Mouse (Mus musculus) kidney, embryonic 14.5 days (tissue): Measurements from ENCODE around the gene Sh3bp2. TPM values are rescaled to one million over a fixed set of nuclear protein-coding genes. Genes with fewer than 3 reads are reported as not detected.

Source experiments
- ATAC-seq: fragments of 200-750 bp; cut with Nextera tagmentation; 2 replicates; pipeline ENCODE4 v1.8.0; 2017; ENCODE audit warnings: moderate number of reproducible peaks, mild to moderate bottlenecking, moderate TSS enrichment, moderate library complexity; ENCODE audit not compliant: low FRiP score, low TSS enrichment
- H3K27ac ChIP-seq: fragments of 300-500 bp; sonication (generic); 2 replicates; pipeline ENCODE4 v1.5.1; 2014; ENCODE audit warnings: low read depth, mild to moderate bottlenecking, low read length, moderate library complexity, mixed read lengths
- H3K27me3 ChIP-seq: fragments of 300-500 bp; sonication (generic); 2 replicates; pipeline ENCODE4 v1.6.1; 2014; ENCODE audit warnings: mild to moderate bottlenecking, low read length; ENCODE audit not compliant: control insufficient read depth, insufficient read depth
- H3K36me3 ChIP-seq: fragments of 300-500 bp; sonication (generic); 2 replicates; pipeline ENCODE4 v1.6.1; 2014; ENCODE audit warnings: low read length, mixed read lengths; ENCODE audit not compliant: control insufficient read depth, insufficient read depth
- H3K4me1 ChIP-seq: fragments of 300-500 bp; sonication (generic); 2 replicates; pipeline ENCODE4 v1.6.1; 2014; ENCODE audit warnings: low read length, mixed read lengths; ENCODE audit not compliant: control insufficient read depth, insufficient read depth
- H3K4me2 ChIP-seq: fragments of 300-500 bp; sonication (generic); replicated peaks from 2 replicates; pipeline ENCODE4 v1.6.1; 2014; ENCODE audit warnings: low read depth, mild to moderate bottlenecking, low read length
- H3K4me3 ChIP-seq: fragments of 300-500 bp; sonication (generic); 2 replicates; pipeline ENCODE4 v1.5.1; 2014; ENCODE audit warnings: mild to moderate bottlenecking, low read length
- H3K9ac ChIP-seq: fragments of 300-500 bp; sonication (generic); 2 replicates; pipeline ENCODE4 v1.6.1; 2014; ENCODE audit warnings: low read depth, mild to moderate bottlenecking, low read length, moderate library complexity
- H3K9me3 ChIP-seq: fragments of 300-500 bp; sonication (generic); 2 replicates; pipeline ENCODE4 v1.6.1; 2016; ENCODE audit warnings: low read length; ENCODE audit not compliant: control insufficient read depth
- WGBS: fragments of 180-500 bp; shearing (Covaris S2); extraction: QIAGEN DNeasy Blood & Tissue Kit; methylation state at CpG from one replicate; pipeline ENCODE4 v1.1.7; 2014; 5-methylcytosine and 5-hydroxymethylcytosine counted together
- polyA plus RNA-seq: library from polyadenylated mRNA; unstranded; fragments of >200 nt; fragmentation: Nextera tagmentation; extraction: Ambion mirVana; gene quantifications from 2 replicates; pipeline ENCODE4 v1.2.1, GENCODE M21; 2014

The Sh3bp2 gene
- polyA plus RNA-seq, 1 experiment from 2014 or later, result 11.1 TPM

DNA sequence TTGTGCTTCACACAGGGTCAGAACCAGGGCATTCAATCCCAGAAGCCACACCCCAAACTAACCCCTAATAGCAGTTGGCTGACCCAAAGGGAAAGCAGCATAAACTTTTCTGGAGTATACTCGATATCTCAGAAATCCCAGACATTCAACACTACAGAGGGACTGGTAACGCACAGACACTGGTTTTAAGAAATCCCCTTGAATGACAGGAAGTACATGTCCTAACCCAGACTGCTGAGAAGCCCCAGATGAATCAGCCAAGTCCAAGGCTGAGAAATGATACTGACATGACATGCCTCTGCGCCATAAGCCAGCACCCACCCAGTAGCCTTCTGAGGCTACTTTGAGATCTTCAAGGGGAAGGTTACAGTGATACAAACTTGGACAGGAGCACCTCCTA is 24.1 kb upstream of the Sh3bp2 start:
- ATAC-seq, result no peak
- no peak overlapping the region for H3K27ac ChIP-seq
- H3K36me3 ChIP-seq, result peaks cover 4% of the 10 kb centered on the region
- no peak overlapping the region for H3K9ac ChIP-seq
- no peaks in the 10 kb centered on the region for H3K9me3 ChIP-seq
- no peaks in the 10 kb centered on the region for H3K4me1 ChIP-seq
- WGBS, result 77% methylated on average over 3 of the region's 3 CpGs
- no peak overlapping the region for H3K4me3 ChIP-seq
- H3K4me2 ChIP-seq, result no peak overlapping the region
- no peaks in the 10 kb centered on the region for H3K27me3 ChIP-seq

- 96% methylated on average over 1 of the region's 1 CpGs for WGBS
- H3K27me3 ChIP-seq, result no peaks in the 10 kb centered on the region
- ATAC-seq, result no peak
- H3K4me3 ChIP-seq, result no peak overlapping the region
- H3K4me1 ChIP-seq, result no peaks in the 10 kb centered on the region
- no peak overlapping the region for H3K27ac ChIP-seq
- H3K9me3 ChIP-seq, result no peaks in the 10 kb centered on the region
- no peak overlapping the region for H3K9ac ChIP-seq
- peaks cover 4% of the 10 kb centered on the region; the same call in 1 of the 2 replicates for H3K36me3 ChIP-seq
- H3K4me2 ChIP-seq, result no peak overlapping the region
Observed at GRCm38 (mm10) chr5:34502411-34502810, 23.2 kb upstream of the Sh3bp2 start.

DNA sequence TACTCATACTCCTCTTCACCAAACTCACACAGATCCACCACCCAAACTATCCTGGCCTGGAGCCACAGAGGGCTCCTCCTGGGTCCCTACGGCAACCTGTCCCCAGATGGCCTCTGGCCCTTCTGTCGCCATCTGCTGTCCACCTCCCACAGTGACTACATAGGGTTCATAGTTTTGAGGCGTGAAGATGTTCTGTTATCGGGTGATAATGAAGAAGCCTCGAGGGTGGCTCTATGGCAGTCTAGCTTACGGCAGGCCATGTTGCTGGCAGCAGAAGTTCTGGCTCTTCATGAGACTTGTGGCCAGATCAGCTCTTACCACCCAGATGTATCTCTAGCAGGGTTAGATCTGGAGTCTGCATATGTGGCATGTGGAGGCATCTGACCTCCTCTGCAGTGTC is 22.8 kb upstream of the Sh3bp2 start:
- Histone ChIP-seq H3K27me3 (no peaks in the 10 kb centered on the region), H3K4me3 (no peak overlapping the region), H3K9ac (no peak overlapping the region), H3K27ac (no peak overlapping the region), H3K9me3 (no peaks in the 10 kb centered on the region), H3K4me1 (no peaks in the 10 kb centered on the region), H3K4me2 (no peak overlapping the region), H3K36me3 (peaks cover 4% of the 10 kb centered on the region; the same call in 1 of the 2 replicates)
- 85% methylated on average over 6 of the region's 6 CpGs for WGBS
- no peak for ATAC-seq

DNA sequence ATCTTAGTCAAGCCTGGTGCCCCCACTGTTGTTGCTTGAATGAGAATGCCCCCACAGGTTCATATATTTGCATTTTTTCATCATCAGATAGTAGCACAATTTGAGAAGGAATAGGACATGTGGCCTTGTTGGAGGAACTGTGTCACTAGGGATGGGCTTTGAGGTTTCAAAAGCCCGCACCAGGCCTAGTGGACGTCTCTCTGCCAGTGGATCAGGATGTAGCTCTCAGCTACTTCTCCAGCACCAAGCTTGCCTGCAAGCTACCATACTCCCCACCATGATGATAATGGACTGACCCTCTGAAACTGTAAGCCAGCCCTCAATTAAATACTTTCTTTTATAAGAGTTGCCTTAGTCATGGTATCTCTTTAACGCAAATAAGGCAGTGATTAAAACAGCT is 13.2 kb upstream of the Sh3bp2 start:
- Histone ChIP-seq H3K9me3 (no peaks in the 10 kb centered on the region), H3K4me3 (no peak overlapping the region), H3K27ac (no peak overlapping the region), H3K27me3 (no peaks in the 10 kb centered on the region), H3K36me3 (no peaks in the 10 kb centered on the region), H3K4me1 (peaks cover 4% of the 10 kb centered on the region; the same call in 1 of the 2 replicates), H3K9ac (no peak overlapping the region), H3K4me2 (no peak overlapping the region)
- 84% methylated on average over 3 of the region's 3 CpGs for WGBS
- no peak for ATAC-seq

DNA sequence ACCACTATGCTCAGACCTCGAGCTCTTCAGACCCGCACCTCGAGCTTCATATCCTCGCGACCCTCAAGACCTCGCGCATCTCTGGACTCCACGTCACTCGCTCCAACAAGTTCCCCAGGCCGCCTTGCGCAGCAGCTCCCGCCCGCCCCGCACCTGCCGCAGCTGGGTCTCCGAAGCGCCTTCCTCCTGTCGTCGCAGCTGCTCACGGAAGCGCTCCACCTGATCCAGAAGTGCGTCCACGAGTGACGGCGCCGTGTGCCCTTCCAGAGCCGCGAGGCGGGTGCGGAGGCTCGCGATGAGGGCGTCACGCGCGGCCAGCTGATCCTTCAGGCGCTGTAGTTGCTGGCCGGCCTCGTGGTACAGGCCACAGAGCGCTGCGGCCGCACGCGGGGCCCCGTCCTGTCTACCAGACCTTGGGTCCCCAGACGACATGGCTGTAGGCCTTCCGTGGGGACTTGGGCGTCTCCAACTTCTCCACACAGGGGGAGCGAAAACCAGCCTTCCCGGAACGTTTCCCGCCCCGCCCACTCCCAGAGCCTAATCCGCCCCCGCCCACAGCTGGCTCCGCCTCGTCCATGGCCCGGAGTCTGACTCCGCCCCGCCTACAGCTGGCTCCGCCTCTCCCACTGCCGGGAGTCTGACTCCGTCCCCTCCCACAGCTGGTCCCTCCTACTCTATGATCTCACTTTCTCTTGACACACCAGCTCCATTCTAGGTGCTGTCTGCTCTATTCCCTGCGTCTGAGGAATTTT is 12.0 kb upstream of the Sh3bp2 start, which contains the start of gene Tnip2:
Gene Tnip2 (minus strand): TSS at position 526 of the 752 bp plus-strand sequence.
- Histone ChIP-seq H3K27me3 (no peaks in the 10 kb centered on the region), H3K4me1 (peaks cover 4% of the 10 kb centered on the region; the same call in 1 of the 2 replicates), H3K9me3 (no peaks in the 10 kb centered on the region), H3K4me3 (peak within 1 kb of the TSS; percentile 83), H3K27ac (no peak within 1 kb of the TSS), H3K4me2 (peak within 1 kb of the TSS; percentile 98), H3K9ac (peak within 1 kb of the TSS; percentile 77), H3K36me3 (no peaks in the 10 kb centered on the region)
- ATAC-seq, result peak; percentile 98
- under 1% methylated on average over 64 of the region's 64 CpGs for WGBS

- WGBS, result 15% methylated on average over 7 of the region's 7 CpGs
- H3K9ac ChIP-seq, result peak overlapping the region; percentile 77; the same call in 1 of the 2 replicates
Observed at GRCm38 (mm10) chr5:34514218-34514566, 11.4 kb upstream of the Sh3bp2 start.

DNA sequence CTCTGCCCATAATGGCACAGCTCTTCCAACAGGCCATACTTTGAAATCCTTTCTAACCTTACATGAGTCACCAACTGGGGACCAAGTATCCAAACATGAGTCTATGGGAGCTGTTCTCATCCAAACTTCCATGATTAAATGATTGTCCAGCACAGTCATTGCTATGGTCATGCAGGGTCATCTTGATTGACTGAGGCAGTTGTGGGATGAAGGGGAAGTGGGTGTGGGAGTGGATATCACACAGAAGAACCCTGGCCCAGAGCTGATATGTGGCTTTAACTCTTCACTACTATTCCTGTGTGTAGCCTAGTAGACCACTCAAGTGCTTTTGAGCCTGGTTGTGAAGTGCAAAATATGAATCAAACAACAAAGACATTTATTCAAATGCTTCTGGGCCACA is 10.5 kb upstream of the Sh3bp2 start:
- Histone ChIP-seq H3K27me3 (no peaks in the 10 kb centered on the region), H3K27ac (no peak overlapping the region), H3K4me2 (no peak overlapping the region), H3K4me3 (no peak overlapping the region), H3K9ac (no peak overlapping the region), H3K4me1 (peaks cover 4% of the 10 kb centered on the region; the same call in 1 of the 2 replicates), H3K36me3 (no peaks in the 10 kb centered on the region), H3K9me3 (no peaks in the 10 kb centered on the region)
- ATAC-seq, result no peak

More at GRCm38 (mm10) chr5:34514218-34514566, 11.4 kb upstream of the Sh3bp2 start:
- Histone ChIP-seq H3K27me3 (no peaks in the 10 kb centered on the region), H3K27ac (no peak overlapping the region), H3K9me3 (no peaks in the 10 kb centered on the region), H3K4me1 (peaks cover 4% of the 10 kb centered on the region; the same call in 1 of the 2 replicates), H3K36me3 (no peaks in the 10 kb centered on the region), H3K4me2 (peak overlapping the region; percentile 98), H3K4me3 (peak overlapping the region; percentile 83)
- ATAC-seq, result no peak

DNA sequence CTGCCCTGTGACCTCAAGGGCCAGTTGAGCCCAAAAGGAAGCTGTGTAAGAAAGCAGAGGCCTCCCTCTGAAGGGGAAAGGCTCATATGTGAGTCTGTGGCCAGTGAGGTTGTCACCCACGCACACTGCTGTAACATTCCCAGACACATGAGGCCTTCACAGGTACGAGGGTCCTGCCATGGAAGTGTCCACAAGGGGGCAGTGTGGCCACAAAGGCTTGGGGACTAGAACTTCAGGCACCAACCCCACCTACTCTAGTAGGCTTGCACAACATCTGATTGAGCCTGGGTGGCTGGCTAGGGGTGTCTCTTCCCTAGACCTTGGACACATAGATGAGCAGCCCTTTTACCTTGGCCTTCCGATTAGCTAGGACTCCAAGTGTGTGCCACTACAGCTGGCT is 7.7 kb upstream of the Sh3bp2 start:
- Histone ChIP-seq H3K27ac (no peak overlapping the region), H3K9me3 (no peaks in the 10 kb centered on the region), H3K9ac (no peak overlapping the region), H3K36me3 (no peaks in the 10 kb centered on the region), H3K4me1 (peaks cover 4% of the 10 kb centered on the region; the same call in 1 of the 2 replicates), H3K4me2 (no peak overlapping the region), H3K27me3 (no peaks in the 10 kb centered on the region), H3K4me3 (no peak overlapping the region)
- 32% methylated on average over 3 of the region's 3 CpGs for WGBS
- no peak for ATAC-seq

GRCm38 (mm10) chr5:34519389-34519910 is 6.2 kb upstream of the Sh3bp2 start:
- Histone ChIP-seq H3K4me3 (no peak overlapping the region), H3K4me2 (no peak overlapping the region), H3K4me1 (no peaks in the 10 kb centered on the region; the same call in 1 of the 2 replicates), H3K27me3 (no peaks in the 10 kb centered on the region), H3K9me3 (no peaks in the 10 kb centered on the region), H3K9ac (no peak overlapping the region), H3K27ac (no peak overlapping the region), H3K36me3 (no peaks in the 10 kb centered on the region)
- WGBS, result 86% methylated on average over 9 of the region's 9 CpGs
- no peak for ATAC-seq
